Mouse (Mus musculus): ENCODE results near the gene Ren1. TPM values are rescaled to one million over a fixed set of nuclear protein-coding genes. Genes with fewer than 3 reads are reported as not detected.

Ren1 gene
- polyA plus RNA-seq, 1 experiment from 2014 or later = 0.86 TPM

GRCm38 (mm10) chr1:133371431-133371830 is 21.1 kb downstream of the Ren1 start:
- H3K9ac ChIP-seq = no peak overlapping the region
- H3K4me3 ChIP-seq (ENCODE audit: low read depth, low read length) = no peak overlapping the region
- H3K4me1 ChIP-seq (ENCODE audit: insufficient read depth) = 0 out of 2 replicates have a peak, but pooled peaks cover 5% of the 10 kb centered on the region
- H3K27me3 ChIP-seq (ENCODE audit: insufficient read depth, low read length) = no peaks in the 10 kb centered on the region
- H3K9me3 ChIP-seq (ENCODE audit: low read depth, low read length) = no peaks in the 10 kb centered on the region
- TF ChIP-seq CTCF (IDR thresholded peaks at IDR 0.05; ENCODE audit: low read depth) = no peak
- H3K4me2 ChIP-seq = no peak overlapping the region
- ATAC-seq (ENCODE audit: insufficient read depth) (no peak), DNase-seq (no peak)
- 73% methylated on average over 6 of the region's 6 CpGs for WGBS
- H3K27ac ChIP-seq (ENCODE audit: low read depth) = no peak overlapping the region
- H3K36me3 ChIP-seq (ENCODE audit: insufficient read depth) = no peaks in the 10 kb centered on the region

GRCm38 (mm10) chr1:133372113-133372512 is 21.8 kb downstream of the Ren1 start:
- Histone ChIP-seq H3K4me2 (no peak overlapping the region), H3K4me3 (ENCODE audit: low read depth, low read length) (no peak overlapping the region), H3K4me1 (ENCODE audit: insufficient read depth) (0 out of 2 replicates have a peak, but pooled peaks cover 5% of the 10 kb centered on the region), H3K9me3 (ENCODE audit: low read depth, low read length) (no peaks in the 10 kb centered on the region), H3K9ac (no peak overlapping the region), H3K36me3 (ENCODE audit: insufficient read depth) (no peaks in the 10 kb centered on the region), H3K27me3 (ENCODE audit: insufficient read depth, low read length) (no peaks in the 10 kb centered on the region), H3K27ac (ENCODE audit: low read depth) (no peak overlapping the region)
- 44% methylated on average over 8 of the region's 8 CpGs for whole genome bisulfite sequencing
- no peak for TF ChIP-seq CTCF (IDR thresholded peaks at IDR 0.05; ENCODE audit: low read depth)
- ATAC-seq (ENCODE audit: insufficient read depth) = no peak
- no peak for DNase-seq

- Histone ChIP-seq H3K36me3 (ENCODE audit: insufficient read depth) (no peaks in the 10 kb centered on the region), H3K4me1 (ENCODE audit: insufficient read depth) (no peaks in the 10 kb centered on the region), H3K27ac (ENCODE audit: low read depth) (no peak overlapping the region), H3K4me3 (ENCODE audit: low read depth, low read length) (no peak overlapping the region), H3K27me3 (ENCODE audit: insufficient read depth, low read length) (no peaks in the 10 kb centered on the region), H3K9ac (no peak overlapping the region), H3K4me2 (no peak overlapping the region), H3K9me3 (ENCODE audit: low read depth, low read length) (no peaks in the 10 kb centered on the region)
- DNase-seq = no peak
- ATAC-seq (ENCODE audit: insufficient read depth) = no peak
- no peak for TF ChIP-seq CTCF (IDR thresholded peaks at IDR 0.05; ENCODE audit: low read depth)
- 56% methylated on average over 10 of the region's 10 CpGs for WGBS
These were observed 25.5 kb downstream of the Ren1 start for GRCm38 (mm10) chr1:133375696-133376346.

- H3K27me3 ChIP-seq (ENCODE audit: insufficient read depth, low read length) = no peaks in the 10 kb centered on the region
- no peaks in the 10 kb centered on the region for H3K9me3 ChIP-seq (ENCODE audit: low read depth, low read length)
- H3K36me3 ChIP-seq (ENCODE audit: insufficient read depth) = no peaks in the 10 kb centered on the region
- no peak overlapping the region for H3K4me2 ChIP-seq
- no peaks in the 10 kb centered on the region for H3K4me1 ChIP-seq (ENCODE audit: insufficient read depth)
- 90% methylated on average over 5 of the region's 5 CpGs for WGBS
- H3K27ac ChIP-seq (ENCODE audit: low read depth) = no peak overlapping the region
- no peak for ATAC-seq (ENCODE audit: insufficient read depth)
- no peak for TF ChIP-seq CTCF (IDR thresholded peaks at IDR 0.05; ENCODE audit: low read depth)
- DNase-seq = no peak
- H3K9ac ChIP-seq = no peak overlapping the region
- H3K4me3 ChIP-seq (ENCODE audit: low read depth, low read length) = no peak overlapping the region
These were observed 27.2 kb downstream of the Ren1 start for GRCm38 (mm10) chr1:133377547-133377946.

GRCm38 (mm10) chr1:133379254-133379985 is 29.1 kb downstream of the Ren1 start:
- Histone ChIP-seq H3K4me2 (no peak overlapping the region), H3K9ac (no peak overlapping the region), H3K4me1 (ENCODE audit: insufficient read depth) (no peaks in the 10 kb centered on the region), H3K27ac (ENCODE audit: low read depth) (no peak overlapping the region), H3K4me3 (ENCODE audit: low read depth, low read length) (no peak overlapping the region), H3K36me3 (ENCODE audit: insufficient read depth) (peaks cover 4% of the 10 kb centered on the region; the same call in 1 of the 2 replicates), H3K27me3 (ENCODE audit: insufficient read depth, low read length) (no peaks in the 10 kb centered on the region), H3K9me3 (ENCODE audit: low read depth, low read length) (no peaks in the 10 kb centered on the region)
- WGBS = 57% methylated on average over 10 of the region's 10 CpGs
- peak; percentile 31 for DNase-seq
- ATAC-seq (ENCODE audit: insufficient read depth) = no peak
- no peak for TF ChIP-seq CTCF (IDR thresholded peaks at IDR 0.05; ENCODE audit: low read depth)

GRCm38 (mm10) chr1:133379986-133380320 is 29.6 kb downstream of the Ren1 start:
- Histone ChIP-seq H3K27ac (ENCODE audit: low read depth) (no peak overlapping the region), H3K4me2 (no peak overlapping the region), H3K9me3 (ENCODE audit: low read depth, low read length) (no peaks in the 10 kb centered on the region), H3K4me1 (ENCODE audit: insufficient read depth) (no peaks in the 10 kb centered on the region), H3K36me3 (ENCODE audit: insufficient read depth) (peaks cover 8% of the 10 kb centered on the region; the same call in 1 of the 2 replicates), H3K4me3 (ENCODE audit: low read depth, low read length) (no peak overlapping the region), H3K9ac (no peak overlapping the region), H3K27me3 (ENCODE audit: insufficient read depth, low read length) (no peaks in the 10 kb centered on the region)
- no peak for ATAC-seq (ENCODE audit: insufficient read depth)
- no peak for DNase-seq
- TF ChIP-seq CTCF (IDR thresholded peaks at IDR 0.05; ENCODE audit: low read depth) = no peak
- 82% methylated on average over 3 of the region's 3 CpGs for WGBS

GRCm38 (mm10) chr1:133380347-133381065 is 30.2 kb downstream of the Ren1 start:
- no peak overlapping the region for H3K9ac ChIP-seq
- H3K4me1 ChIP-seq (ENCODE audit: insufficient read depth) = no peaks in the 10 kb centered on the region
- no peak overlapping the region for H3K4me2 ChIP-seq
- H3K4me3 ChIP-seq (ENCODE audit: low read depth, low read length) = no peak overlapping the region
- H3K27ac ChIP-seq (ENCODE audit: low read depth) = no peak overlapping the region
- H3K9me3 ChIP-seq (ENCODE audit: low read depth, low read length) = no peaks in the 10 kb centered on the region
- DNase-seq (peak; percentile 81), ATAC-seq (ENCODE audit: insufficient read depth) (no peak; the same call in 1 of the 2 replicates)
- no peaks in the 10 kb centered on the region for H3K27me3 ChIP-seq (ENCODE audit: insufficient read depth, low read length)
- peaks cover 11% of the 10 kb centered on the region; the same call in 1 of the 2 replicates for H3K36me3 ChIP-seq (ENCODE audit: insufficient read depth)
- TF ChIP-seq CTCF (IDR thresholded peaks at IDR 0.05; ENCODE audit: low read depth) = peak; percentile 76
- WGBS = 64% methylated on average over 14 of the region's 14 CpGs
